Mouse (Mus musculus) liver, postnatal 0 days (tissue): ENCODE results near the gene Arhgef17. TPM values are rescaled to one million over a fixed set of nuclear protein-coding genes. Genes with fewer than 3 reads are reported as not detected.

Experiments used
- ATAC-seq: fragments of 200-750 bp; cut with Nextera tagmentation; 2 replicates; pipeline ENCODE4 v1.8.0; 2017; ENCODE audit warnings: mild to moderate bottlenecking, moderate library complexity
- DNase-seq: peaks from one replicate; pipeline ENCODE4 v3.0.0-alpha.2; 2016
- H3K27ac ChIP-seq: fragments of 300-500 bp; sonication (generic); 2 replicates; pipeline ENCODE4 v1.5.1; 2014; ENCODE audit warnings: antibody characterized with exemption, moderate library complexity, mild to moderate bottlenecking, low read depth
- H3K27me3 ChIP-seq: fragments of 300-500 bp; sonication (generic); 2 replicates; pipeline ENCODE4 v1.6.1; 2014; ENCODE audit warnings: low read length, control low read depth, mixed read lengths; ENCODE audit not compliant: insufficient read depth
- H3K36me3 ChIP-seq: fragments of 300-500 bp; sonication (generic); replicated peaks from 2 replicates; pipeline ENCODE4 v1.6.1; 2014; ENCODE audit warnings: mild to moderate bottlenecking, control low read depth, low read length, moderate library complexity, mixed read lengths; ENCODE audit not compliant: insufficient read depth
- H3K4me1 ChIP-seq: fragments of 300-500 bp; sonication (generic); 2 replicates; pipeline ENCODE4 v1.6.1; 2014; ENCODE audit warnings: antibody characterized with exemption, mild to moderate bottlenecking, control low read depth; ENCODE audit not compliant: insufficient read depth
- H3K4me2 ChIP-seq: fragments of 300-500 bp; sonication (generic); 2 replicates; pipeline ENCODE4 v1.6.1; 2014; ENCODE audit warnings: low read depth, mild to moderate bottlenecking, low read length, moderate library complexity, mixed read lengths
- H3K4me3 ChIP-seq: fragments of 300-500 bp; sonication (generic); 2 replicates; pipeline ENCODE4 v1.5.1; 2014; ENCODE audit warnings: low read depth, low read length
- H3K9ac ChIP-seq: fragments of 300-500 bp; sonication (generic); replicated peaks from 2 replicates; pipeline ENCODE4 v1.6.1; 2014; ENCODE audit warnings: mild to moderate bottlenecking, moderate library complexity
- H3K9me3 ChIP-seq: fragments of 300-500 bp; sonication (generic); 2 replicates; pipeline ENCODE4 v1.6.1; 2016; ENCODE audit warnings: mild to moderate bottlenecking, control low read depth, low read length, mixed read lengths
- CTCF ChIP-seq: sonication (generic); IDR thresholded peaks from 2 replicates; pipeline ENCODE4 v1.5.1; 2016; ENCODE audit warnings: antibody characterized with exemption, low read depth
- EP300 ChIP-seq: IDR thresholded peaks from 2 replicates; pipeline ENCODE4 v1.6.1; 2016; ENCODE audit warnings: antibody characterized with exemption, low read depth, mild to moderate bottlenecking
- WGBS: fragments of 180-500 bp; shearing (Covaris S2); extraction: QIAGEN DNeasy Blood & Tissue Kit; methylation state at CpG from one replicate; pipeline ENCODE4 v1.1.7; 2014; ENCODE audit not compliant: insufficient replicate concordance; 5-methylcytosine and 5-hydroxymethylcytosine counted together
- polyA plus RNA-seq: library from polyadenylated mRNA; unstranded; fragments of >200 nt; fragmentation: Nextera tagmentation; extraction: Ambion mirVana; gene quantifications from 2 replicates; pipeline ENCODE4 v1.2.1, GENCODE M21; 2015

The Arhgef17 gene
- polyA plus RNA-seq, 1 experiment from 2014 or later = 0.35 TPM

- Histone ChIP-seq H3K4me2 (no peak overlapping the region), H3K27me3 (no peaks in the 10 kb centered on the region), H3K4me3 (no peak overlapping the region), H3K9ac (no peak overlapping the region), H3K4me1 (no peaks in the 10 kb centered on the region), H3K27ac (no peak overlapping the region), H3K36me3 (no peaks in the 10 kb centered on the region), H3K9me3 (no peaks in the 10 kb centered on the region)
- DNase-seq (no peak), ATAC-seq (no peak)
- TF ChIP-seq EP300 (no peak), CTCF (no peak)
- 79% methylated on average over 10 of the region's 10 CpGs for WGBS
Measured at GRCm38 (mm10) chr7:100906029-100906789, 25.7 kb downstream of the Arhgef17 start.

- H3K9ac ChIP-seq = no peak overlapping the region
- no peaks in the 10 kb centered on the region for H3K36me3 ChIP-seq
- H3K27ac ChIP-seq = no peak overlapping the region
- H3K4me2 ChIP-seq = no peak overlapping the region
- TF ChIP-seq EP300 (no peak), CTCF (no peak)
- 76% methylated on average over 7 of the region's 7 CpGs for WGBS
- ATAC-seq (no peak), DNase-seq (no peak)
- no peaks in the 10 kb centered on the region for H3K27me3 ChIP-seq
- H3K9me3 ChIP-seq = no peaks in the 10 kb centered on the region
- H3K4me1 ChIP-seq = no peaks in the 10 kb centered on the region
- no peak overlapping the region for H3K4me3 ChIP-seq
Measured at GRCm38 (mm10) chr7:100905037-100905436, 26.9 kb downstream of the Arhgef17 start.

GRCm38 (mm10) chr7:100904612-100905011 is 27.3 kb downstream of the Arhgef17 start:
- Histone ChIP-seq H3K27me3 (no peaks in the 10 kb centered on the region), H3K9me3 (no peaks in the 10 kb centered on the region), H3K27ac (no peak overlapping the region), H3K36me3 (no peaks in the 10 kb centered on the region), H3K4me2 (no peak overlapping the region), H3K4me3 (no peak overlapping the region), H3K4me1 (no peaks in the 10 kb centered on the region), H3K9ac (no peak overlapping the region)
- TF ChIP-seq EP300 (no peak), CTCF (no peak)
- ATAC-seq = no peak
- 49% methylated on average over 5 of the region's 5 CpGs for WGBS
- no peak for DNase-seq

GRCm38 (mm10) chr7:100902451-100903137 is 29.3 kb downstream of the Arhgef17 start:
- WGBS = 68% methylated on average over 9 of the region's 9 CpGs
- H3K27ac ChIP-seq = no peak overlapping the region
- ATAC-seq = no peak

GRCm38 (mm10) chr7:100897828-100898227 is 34.1 kb downstream of the Arhgef17 start:
- 0 out of 2 replicates have a peak, but pooled peaks cover 11% of the 10 kb centered on the region for H3K27me3 ChIP-seq
- no peak overlapping the region for H3K9ac ChIP-seq
- H3K36me3 ChIP-seq = no peaks in the 10 kb centered on the region
- 71% methylated on average over 5 of the region's 5 CpGs for WGBS
- ATAC-seq (no peak), DNase-seq (no peak)
- H3K27ac ChIP-seq = no peak overlapping the region
- no peak overlapping the region for H3K4me2 ChIP-seq
- peaks cover 4% of the 10 kb centered on the region; the same call in 1 of the 2 replicates for H3K4me1 ChIP-seq
- no peak overlapping the region for H3K4me3 ChIP-seq
- no peaks in the 10 kb centered on the region for H3K9me3 ChIP-seq
- no peak for TF ChIP-seq CTCF
- TF ChIP-seq EP300 = no peak

More at GRCm38 (mm10) chr7:100902451-100903137, 29.3 kb downstream of the Arhgef17 start:
- no peak for DNase-seq
- no peaks in the 10 kb centered on the region for H3K36me3 ChIP-seq
- no peaks in the 10 kb centered on the region for H3K27me3 ChIP-seq
- H3K9me3 ChIP-seq = no peaks in the 10 kb centered on the region
- TF ChIP-seq EP300 (no peak), CTCF (peak; percentile 60)
- H3K4me3 ChIP-seq = no peak overlapping the region
- no peak overlapping the region for H3K9ac ChIP-seq
- no peaks in the 10 kb centered on the region for H3K4me1 ChIP-seq
- no peak overlapping the region for H3K4me2 ChIP-seq

- ATAC-seq = 0 out of 2 replicates have a peak, but pooled peaks have one; percentile 7
- Histone ChIP-seq H3K4me2 (peak overlapping the region; percentile 90), H3K9ac (no peak overlapping the region; the same call in 1 of the 2 replicates), H3K27me3 (0 out of 2 replicates have a peak, but pooled peaks cover 11% of the 10 kb centered on the region), H3K27ac (no peak overlapping the region), H3K4me3 (peak overlapping the region; percentile 51), H3K4me1 (peaks cover 4% of the 10 kb centered on the region; the same call in 1 of the 2 replicates), H3K36me3 (no peaks in the 10 kb centered on the region), H3K9me3 (no peaks in the 10 kb centered on the region)
- TF ChIP-seq EP300 (no peak), CTCF (no peak)
- no peak for DNase-seq
- 5% methylated on average over 12 of the region's 12 CpGs for WGBS
Measured at GRCm38 (mm10) chr7:100894833-100895226, 37.1 kb downstream of the Arhgef17 start.
